Mouse (Mus musculus): Measurements from ENCODE around the gene Srrm3.

Gene Srrm3

DNA sequence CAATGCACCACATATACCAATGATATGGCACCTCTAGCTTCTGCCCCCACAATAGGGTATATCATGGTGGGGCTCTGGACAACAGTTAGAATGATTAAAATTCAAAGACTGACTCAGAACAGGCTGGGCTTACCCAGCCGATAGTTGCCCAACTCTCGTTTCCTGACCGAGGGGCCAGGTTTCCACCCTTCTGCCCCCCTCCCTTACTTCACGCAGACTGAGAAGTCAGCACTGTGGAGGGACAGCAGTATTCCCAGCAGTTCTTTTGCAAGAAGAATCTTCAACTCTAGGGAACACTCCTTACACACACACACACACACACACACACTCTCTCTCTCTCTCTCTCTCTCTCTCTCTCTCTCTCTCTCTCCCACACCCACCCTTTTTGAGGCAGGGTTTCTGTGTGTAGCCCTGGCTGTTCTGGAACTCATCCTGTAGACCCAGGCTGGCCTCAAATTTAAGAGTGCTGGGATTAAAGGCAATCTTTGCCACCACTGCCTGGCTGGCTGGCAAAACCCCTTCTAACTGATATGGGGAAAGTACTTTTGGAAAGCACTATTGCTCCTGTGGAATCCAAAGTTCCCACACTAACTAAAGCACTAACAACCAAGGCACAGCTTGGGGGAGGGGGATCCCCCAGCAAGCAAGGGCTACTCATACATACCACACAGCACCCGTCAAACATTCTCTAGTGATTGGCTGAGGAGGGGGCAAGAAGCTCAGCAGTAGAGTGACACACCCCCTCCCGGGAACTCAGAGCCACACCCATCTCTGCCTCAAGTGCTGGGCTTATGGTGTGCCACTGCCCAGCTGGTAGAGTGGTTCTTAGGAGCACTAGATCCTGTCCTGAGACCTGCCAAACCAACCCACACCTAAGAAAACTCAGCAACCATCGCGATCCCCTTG, 98.9 kb downstream of the Srrm3 start:
- no peak for DNase-seq (ENCODE audit: low spot score)

GRCm38 (mm10) chr5:135906846-135907245, 100.2 kb downstream of the Srrm3 start:
- DNase-seq (ENCODE audit: low spot score), result no peak

GRCm38 (mm10) chr5:135907256-135907655, 100.6 kb downstream of the Srrm3 start:
- no peak for DNase-seq (ENCODE audit: low spot score)

- no peak for DNase-seq (ENCODE audit: low spot score)
Measured at GRCm38 (mm10) chr5:135908185-135908584, 101.5 kb downstream of the Srrm3 start.

- DNase-seq (ENCODE audit: low spot score), result no peak
Measured at GRCm38 (mm10) chr5:135908989-135909388, 102.3 kb downstream of the Srrm3 start.

DNA sequence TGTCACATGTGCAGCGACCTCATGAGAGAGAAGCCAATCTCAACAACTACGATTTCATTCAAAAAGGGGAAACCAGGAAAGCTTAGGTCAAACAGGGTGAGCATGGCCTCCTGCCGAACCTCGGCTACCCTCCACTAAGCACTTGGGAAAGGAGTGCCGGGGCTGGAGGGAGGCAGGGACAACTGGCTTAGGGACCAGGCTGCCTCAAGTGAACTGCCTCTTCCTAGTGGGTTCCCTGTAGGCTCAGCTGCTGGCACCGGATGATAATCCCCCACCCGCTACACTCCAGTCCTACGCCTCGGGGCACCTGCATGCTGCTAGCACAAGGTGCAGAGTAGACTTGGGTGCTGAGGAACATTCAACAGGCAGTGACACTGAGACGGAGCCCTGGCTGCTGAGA, 103.0 kb downstream of the Srrm3 start:
- no peak for DNase-seq (ENCODE audit: low spot score)

- DNase-seq (ENCODE audit: low spot score), result no peak
Measured at GRCm38 (mm10) chr5:135910813-135911212, 104.1 kb downstream of the Srrm3 start.

DNA sequence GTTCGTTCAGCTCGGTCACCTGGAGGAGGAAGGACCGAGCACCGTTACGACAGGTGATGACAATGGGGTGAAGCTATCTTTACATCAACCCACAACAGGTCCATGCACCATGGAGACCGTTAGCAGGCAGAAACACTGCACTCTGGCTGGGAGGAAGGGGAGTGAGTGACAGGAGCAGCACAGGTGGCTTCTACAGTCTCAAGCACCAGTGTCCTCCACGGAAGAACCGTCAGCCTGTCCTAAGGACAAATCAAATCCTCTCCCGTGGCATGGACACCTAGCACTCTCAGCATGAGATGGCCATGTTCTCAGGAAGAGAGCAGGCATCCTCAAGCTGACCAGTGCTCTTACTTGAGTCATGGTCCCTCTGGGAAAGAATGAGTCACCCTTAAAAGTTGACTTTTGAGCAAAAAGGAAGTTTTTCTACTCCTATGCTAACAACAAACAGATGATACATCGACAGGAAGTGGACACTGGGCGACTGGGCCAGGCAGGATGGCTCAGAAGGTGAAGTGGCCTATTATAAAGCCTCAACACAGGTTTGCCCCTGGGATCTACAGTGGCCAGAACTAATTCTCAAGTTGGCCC, 105.0 kb downstream of the Srrm3 start:
- DNase-seq (ENCODE audit: low spot score), result no peak

DNA sequence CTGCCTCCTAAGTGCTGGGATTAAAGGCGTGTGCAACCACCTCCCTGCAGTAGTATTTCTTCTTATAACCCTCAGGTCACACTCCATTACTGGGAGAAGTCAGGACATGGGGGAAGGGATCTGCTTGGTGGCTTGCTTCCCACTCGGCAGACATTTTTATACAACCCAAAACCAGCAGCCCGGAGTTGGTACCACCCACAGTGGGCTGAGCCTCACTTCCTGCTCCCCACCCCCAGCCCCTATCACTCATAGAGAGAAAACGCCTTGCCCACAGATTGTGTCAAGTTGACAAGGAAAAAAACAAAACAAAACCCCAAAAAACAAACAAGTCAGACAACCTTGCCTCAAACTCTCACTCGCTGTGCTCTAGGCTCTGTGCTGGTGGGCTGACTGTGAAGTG, 106.5 kb downstream of the Srrm3 start:
- DNase-seq (ENCODE audit: low spot score), result no peak

DNA sequence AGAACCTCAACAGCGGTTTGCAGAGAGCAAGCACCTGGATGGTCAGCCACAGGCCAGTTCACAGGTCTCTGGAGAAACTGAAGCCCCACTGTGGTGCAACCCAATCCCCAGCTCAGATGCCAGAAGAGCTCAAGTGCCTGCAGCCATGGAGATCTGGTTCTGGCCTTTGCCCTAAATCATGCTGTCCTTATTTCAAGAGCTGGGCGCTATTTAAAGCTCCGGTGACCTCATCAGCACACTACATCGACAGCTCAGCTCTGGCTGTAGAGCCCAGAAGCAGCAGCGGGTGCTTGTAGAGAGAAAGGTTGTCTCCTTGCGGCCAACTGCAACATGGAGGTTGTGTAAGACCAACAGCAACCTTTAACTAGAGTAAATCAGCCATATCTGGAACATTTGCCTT, 107.5 kb downstream of the Srrm3 start:
- DNase-seq (ENCODE audit: low spot score), result no peak

DNA sequence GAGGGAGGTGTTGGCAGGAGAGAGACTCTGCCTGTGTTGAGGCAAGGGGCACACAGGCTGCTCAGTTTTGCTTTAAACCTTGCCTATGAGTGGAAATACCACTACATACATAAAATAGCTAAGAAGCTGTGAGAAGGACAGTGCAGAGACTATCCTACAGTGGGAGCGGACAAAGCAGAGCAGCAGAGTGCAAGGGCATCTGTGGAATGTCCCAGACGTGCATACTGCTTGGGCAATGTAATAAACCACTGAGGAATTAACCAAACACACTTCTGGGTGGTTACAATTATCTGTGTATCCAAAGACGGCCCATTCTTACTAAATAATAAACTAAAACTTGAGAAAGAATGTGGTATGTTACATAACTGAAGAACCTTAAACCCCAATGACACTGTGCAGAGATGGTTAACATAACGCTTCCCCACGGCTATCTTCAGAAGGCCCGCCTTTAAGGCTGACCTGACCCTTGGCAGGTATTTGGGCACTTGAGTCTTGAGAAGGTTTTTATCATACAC, 109.4 kb downstream of the Srrm3 start:
- DNase-seq (ENCODE audit: low spot score), result no peak

DNA sequence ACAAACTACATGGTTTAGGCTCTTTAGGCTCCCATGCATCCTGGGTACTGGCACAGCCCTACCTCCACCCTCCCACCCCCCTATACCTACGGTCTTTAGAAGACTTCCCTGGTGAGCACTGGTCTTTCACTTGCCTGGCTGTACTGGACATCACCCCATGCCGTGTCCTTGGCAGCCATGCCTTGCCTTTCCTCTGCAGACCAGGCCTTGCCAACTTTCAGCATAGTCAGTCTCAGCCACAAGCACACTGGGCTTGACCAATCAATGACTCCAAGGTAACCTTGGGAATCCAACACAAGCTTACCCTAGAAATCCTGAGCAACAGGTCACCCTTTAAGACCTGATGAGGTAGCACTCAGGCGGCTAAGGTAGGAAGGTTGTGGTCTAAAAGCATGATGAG, 109.9 kb downstream of the Srrm3 start:
- DNase-seq (ENCODE audit: low spot score), result no peak

DNA sequence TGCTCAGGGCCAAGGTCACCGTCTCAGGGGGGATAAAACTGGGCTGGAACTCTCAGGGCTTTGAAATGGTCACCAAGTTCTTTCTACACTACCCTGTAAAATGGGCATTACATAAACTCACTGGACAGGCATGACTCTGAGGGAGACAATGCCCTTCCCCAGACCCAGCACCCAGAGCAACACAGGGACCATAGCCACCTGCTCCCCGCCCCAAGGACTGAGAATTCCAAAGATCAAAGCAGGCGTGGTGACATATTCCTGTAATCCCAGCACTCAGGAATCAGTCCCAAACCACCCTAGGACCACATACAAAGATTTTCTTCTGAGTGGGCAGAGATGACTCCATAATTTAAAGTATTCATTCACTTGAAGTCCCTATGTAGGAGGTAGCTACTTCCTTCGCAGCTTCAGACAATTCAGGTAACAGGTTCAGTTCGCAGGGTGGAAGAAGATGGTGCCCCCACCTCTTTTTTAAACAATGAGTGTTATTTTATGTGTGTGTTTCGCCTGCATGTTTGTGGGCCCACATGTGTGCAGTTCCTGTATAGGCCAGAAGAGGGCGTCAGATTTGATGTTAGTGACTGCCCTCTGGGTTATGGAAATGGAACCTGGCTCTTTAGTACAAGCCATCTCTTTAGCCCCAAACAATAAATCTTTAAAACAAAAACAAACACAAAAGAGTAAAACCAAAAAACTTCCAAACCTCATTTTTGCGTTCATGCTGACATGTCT, 110.8 kb downstream of the Srrm3 start:
- no peak for DNase-seq (ENCODE audit: low spot score)

DNA sequence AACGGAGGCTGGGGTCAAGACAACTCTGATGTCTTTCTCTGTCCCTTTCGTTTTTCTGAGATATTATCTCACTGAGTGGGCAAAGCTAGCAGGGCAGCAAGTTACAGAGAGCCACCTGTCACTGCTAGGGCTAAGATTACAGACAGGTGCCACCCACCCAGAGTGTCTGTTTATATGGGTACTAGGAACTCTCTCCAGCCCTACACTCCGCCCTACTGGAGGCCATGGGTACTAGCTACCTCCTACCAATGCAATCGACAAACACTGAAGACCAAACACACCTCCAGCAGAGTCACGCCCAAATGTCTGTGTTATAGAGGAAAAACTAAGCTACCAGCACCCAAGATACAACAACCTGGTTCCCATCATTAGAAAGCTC, 111.4 kb downstream of the Srrm3 start:
- no peak for DNase-seq (ENCODE audit: low spot score)

DNA sequence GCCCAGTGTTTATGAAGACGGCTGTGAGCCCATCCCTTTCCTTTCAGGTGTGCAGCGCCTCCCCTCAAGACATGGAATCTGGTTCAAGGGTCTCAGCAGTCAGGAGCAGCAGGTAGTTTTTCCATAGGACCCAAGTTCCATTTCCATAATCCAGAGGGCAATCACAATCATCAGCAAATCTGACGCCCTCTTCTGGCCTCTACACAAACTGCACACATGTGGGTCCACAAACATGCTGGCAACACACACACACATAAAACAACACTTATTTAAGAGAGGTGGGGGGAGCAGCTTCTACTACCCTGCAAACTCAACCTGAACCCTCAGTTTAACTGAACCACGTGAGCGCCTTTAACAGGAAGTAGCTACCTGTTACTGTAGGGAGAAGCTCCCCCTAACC, 111.9 kb downstream of the Srrm3 start:
- DNase-seq (ENCODE audit: low spot score), result no peak

DNA sequence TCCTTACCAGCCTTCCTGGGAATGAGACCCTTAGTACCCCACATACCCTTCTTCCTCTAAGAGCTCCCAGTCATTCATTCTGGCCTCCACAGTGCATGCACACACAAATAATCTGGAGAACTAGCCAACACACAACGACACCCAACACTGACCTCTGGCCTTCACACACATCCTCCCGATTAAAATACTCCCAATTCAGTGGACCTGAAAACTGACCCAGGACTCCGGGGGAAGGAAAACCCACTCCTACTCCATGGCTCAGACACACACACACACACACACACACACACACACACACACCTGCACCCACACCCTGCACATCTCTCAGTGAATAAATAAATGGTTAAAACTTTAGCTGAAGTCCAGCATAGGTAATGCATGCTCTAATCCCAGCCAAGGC, 113.2 kb downstream of the Srrm3 start:
- DNase-seq (ENCODE audit: low spot score), result no peak

DNA sequence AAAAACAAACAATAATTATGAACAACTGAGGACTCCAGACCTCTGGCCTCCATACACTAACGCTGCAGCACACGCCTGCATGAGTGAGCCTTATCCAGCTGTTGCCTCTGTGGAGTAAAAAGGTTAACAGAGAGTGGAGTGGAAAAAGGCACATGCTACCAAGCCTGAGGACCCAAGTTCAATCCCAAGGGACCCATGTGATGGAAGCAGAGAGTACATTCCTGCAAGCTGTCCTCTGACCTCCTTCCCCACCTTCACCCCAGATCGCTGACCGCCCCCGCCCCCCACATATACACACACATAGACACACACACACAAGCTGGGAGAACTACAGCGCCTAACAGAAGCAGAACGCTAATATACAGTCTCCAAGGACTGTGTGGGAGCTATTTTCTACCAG, 117.2 kb downstream of the Srrm3 start:
- DNase-seq (ENCODE audit: low spot score), result no peak

Measured in ovary, postnatal 10 days (tissue).